Mouse (Mus musculus): ENCODE measurements around the gene Stam2.

DNA sequence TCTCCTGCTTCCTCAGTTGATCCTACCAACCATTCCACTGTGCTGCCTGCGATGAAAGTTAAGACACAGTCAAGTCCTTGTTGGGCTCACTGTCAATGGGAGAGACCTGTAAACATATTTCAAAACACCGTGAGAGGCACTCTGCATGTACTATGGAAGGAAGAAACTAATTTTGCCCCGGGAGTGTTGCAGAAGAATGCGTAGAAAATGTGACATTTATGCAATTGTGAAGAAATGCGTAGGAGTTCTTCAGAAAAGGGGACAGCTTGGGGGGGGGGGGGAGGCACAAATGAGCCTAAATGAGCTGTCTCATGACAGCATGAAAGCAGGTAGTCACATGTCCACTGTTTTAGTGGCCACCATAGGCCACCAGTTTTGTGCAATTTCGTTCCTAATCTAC, 90.5 kb downstream of the Stam2 start:
- TF ChIP-seq CTCF (IDR thresholded peaks at IDR 0.05; ENCODE audit: extremely low read depth, insufficient read depth, insufficient read length, insufficient replicate concordance) (no peak), POLR2A (IDR thresholded peaks at IDR 0.05; ENCODE audit: low read depth, low read length) (no peak)
